Mouse (Mus musculus): ENCODE measurements at regions not wholly inside any gene's neighbourhood (a gene's known extent, or its start where the extent isn't known, plus 50 kb on each side); places are given as distances from the start of the nearest gene placed in this dataset.

DNA sequence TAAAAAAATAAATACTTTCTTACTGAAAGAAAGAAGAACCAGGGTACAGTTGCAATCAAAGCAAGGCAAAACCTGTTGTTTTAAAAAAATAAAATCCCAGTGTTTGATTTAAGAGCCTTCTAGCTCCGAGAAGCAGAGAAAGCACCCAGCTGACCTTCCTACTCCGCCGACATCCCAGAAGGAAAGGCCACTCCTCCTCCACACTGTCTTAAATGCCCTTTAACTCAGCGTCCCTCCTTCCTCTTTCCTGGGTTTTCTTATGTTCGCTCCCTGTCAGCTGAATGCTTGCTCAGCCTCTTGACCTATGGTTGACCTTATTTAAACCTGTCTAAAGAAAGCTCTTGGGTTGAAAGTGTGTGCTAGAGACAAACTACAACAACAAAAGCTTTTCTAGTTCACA is 79.1 kb downstream of the Sptssa start:
- Histone ChIP-seq H3K4me1 (ENCODE audit: control insufficient read depth, insufficient read depth, low read length) (no peaks in the 10 kb centered on the region), H3K4me3 (replicated peaks; ENCODE audit: low read length) (no peak overlapping the region), H3K9ac (ENCODE audit: low read depth, low read length, severe bottlenecking) (no peak overlapping the region), H3K4me2 (replicated peaks; ENCODE audit: low read depth, low read length, severe bottlenecking) (no peak overlapping the region), H3K9me3 (ENCODE audit: control insufficient read depth, low read length) (no peaks in the 10 kb centered on the region), H3K27ac (replicated peaks; ENCODE audit: low read depth, low read length) (no peak overlapping the region), H3K36me3 (ENCODE audit: control insufficient read depth, insufficient read depth, low read length) (no peaks in the 10 kb centered on the region), H3K27me3 (ENCODE audit: control insufficient read depth, insufficient read depth, low read length) (no peaks in the 10 kb centered on the region)
- no peak for TF ChIP-seq POLR2A (IDR thresholded peaks at IDR 0.05; ENCODE audit: borderline replicate concordance, extremely low read depth, insufficient read depth, insufficient read length)
- DNase-seq (ENCODE audit: low spot score), result no peak
- WGBS, result 26% methylated on average over 5 of the region's 5 CpGs
- no peak for ATAC-seq (ENCODE audit: low FRiP score, low read depth)

DNA sequence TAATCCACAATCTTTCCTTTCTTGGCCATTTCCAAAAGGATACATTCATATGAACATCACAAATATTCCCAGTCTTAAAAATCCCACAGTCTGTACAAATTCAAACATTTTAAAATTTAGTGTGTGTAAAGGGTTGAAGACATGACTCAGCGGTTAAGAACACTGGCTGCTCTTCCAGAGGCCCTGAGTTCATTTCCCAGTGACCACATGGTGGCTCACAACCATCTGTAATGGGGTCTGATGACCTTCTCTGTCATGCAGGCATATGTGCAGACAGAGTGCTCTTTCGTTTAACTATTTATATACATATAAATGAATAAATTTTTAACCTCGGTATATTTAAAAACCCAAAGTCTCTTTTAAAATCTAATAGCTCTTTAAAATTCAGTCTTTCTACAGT is 79.6 kb downstream of the Sptssa start:
- H3K4me2 ChIP-seq (replicated peaks; ENCODE audit: low read depth, low read length, severe bottlenecking), result no peak overlapping the region
- H3K9me3 ChIP-seq (ENCODE audit: control insufficient read depth, low read length), result no peaks in the 10 kb centered on the region
- no peak for TF ChIP-seq POLR2A (IDR thresholded peaks at IDR 0.05; ENCODE audit: borderline replicate concordance, extremely low read depth, insufficient read depth, insufficient read length)
- H3K27ac ChIP-seq (replicated peaks; ENCODE audit: low read depth, low read length), result no peak overlapping the region
- H3K4me1 ChIP-seq (ENCODE audit: control insufficient read depth, insufficient read depth, low read length), result no peaks in the 10 kb centered on the region
- H3K4me3 ChIP-seq (replicated peaks; ENCODE audit: low read length), result no peak overlapping the region
- H3K27me3 ChIP-seq (ENCODE audit: control insufficient read depth, insufficient read depth, low read length), result no peaks in the 10 kb centered on the region
- H3K9ac ChIP-seq (ENCODE audit: low read depth, low read length, severe bottlenecking), result no peak overlapping the region
- DNase-seq (ENCODE audit: low spot score), result no peak
- H3K36me3 ChIP-seq (ENCODE audit: control insufficient read depth, insufficient read depth, low read length), result no peaks in the 10 kb centered on the region
- no peak for ATAC-seq (ENCODE audit: low FRiP score, low read depth)
- 68% methylated on average over 3 of the region's 3 CpGs for WGBS

- no peak for ATAC-seq (ENCODE audit: low FRiP score, low read depth)
- no peaks in the 10 kb centered on the region for H3K27me3 ChIP-seq (ENCODE audit: control insufficient read depth, insufficient read depth, low read length)
Measured at GRCm38 (mm10) chr12:54572866-54573265, 83.5 kb downstream of the Sptssa start.

GRCm38 (mm10) chr12:54568078-54568931 is 88.1 kb downstream of the Sptssa start:
- Histone ChIP-seq H3K4me3 (replicated peaks; ENCODE audit: low read length) (no peak overlapping the region), H3K27me3 (ENCODE audit: control insufficient read depth, insufficient read depth, low read length) (no peaks in the 10 kb centered on the region), H3K4me1 (ENCODE audit: control insufficient read depth, insufficient read depth, low read length) (no peaks in the 10 kb centered on the region), H3K4me2 (replicated peaks; ENCODE audit: low read depth, low read length, severe bottlenecking) (no peak overlapping the region), H3K9me3 (ENCODE audit: control insufficient read depth, low read length) (no peaks in the 10 kb centered on the region), H3K27ac (replicated peaks; ENCODE audit: low read depth, low read length) (no peak overlapping the region), H3K9ac (ENCODE audit: low read depth, low read length, severe bottlenecking) (no peak overlapping the region), H3K36me3 (ENCODE audit: control insufficient read depth, insufficient read depth, low read length) (no peaks in the 10 kb centered on the region)
- 80% methylated on average over 6 of the region's 6 CpGs for WGBS
- no peak for TF ChIP-seq POLR2A (IDR thresholded peaks at IDR 0.05; ENCODE audit: borderline replicate concordance, extremely low read depth, insufficient read depth, insufficient read length)
- DNase-seq (ENCODE audit: low spot score) (no peak), ATAC-seq (ENCODE audit: low FRiP score, low read depth) (no peak)

More at GRCm38 (mm10) chr12:54572866-54573265, 83.5 kb downstream of the Sptssa start:
- no peak overlapping the region for H3K9ac ChIP-seq (ENCODE audit: low read depth, low read length, severe bottlenecking)
- no peak for DNase-seq (ENCODE audit: low spot score)
- H3K4me1 ChIP-seq (ENCODE audit: control insufficient read depth, insufficient read depth, low read length), result no peaks in the 10 kb centered on the region
- WGBS, result 91% methylated on average over 8 of the region's 8 CpGs
- no peak overlapping the region for H3K4me3 ChIP-seq (replicated peaks; ENCODE audit: low read length)
- no peaks in the 10 kb centered on the region for H3K9me3 ChIP-seq (ENCODE audit: control insufficient read depth, low read length)
- no peak overlapping the region for H3K27ac ChIP-seq (replicated peaks; ENCODE audit: low read depth, low read length)
- TF ChIP-seq POLR2A (IDR thresholded peaks at IDR 0.05; ENCODE audit: borderline replicate concordance, extremely low read depth, insufficient read depth, insufficient read length), result no peak
- no peaks in the 10 kb centered on the region for H3K36me3 ChIP-seq (ENCODE audit: control insufficient read depth, insufficient read depth, low read length)
- H3K4me2 ChIP-seq (replicated peaks; ENCODE audit: low read depth, low read length, severe bottlenecking), result no peak overlapping the region

GRCm38 (mm10) chr12:54567426-54567790 is 89.0 kb downstream of the Sptssa start:
- TF ChIP-seq POLR2A (IDR thresholded peaks at IDR 0.05; ENCODE audit: borderline replicate concordance, extremely low read depth, insufficient read depth, insufficient read length), result no peak
- Histone ChIP-seq H3K27ac (replicated peaks; ENCODE audit: low read depth, low read length) (no peak overlapping the region), H3K9me3 (ENCODE audit: control insufficient read depth, low read length) (no peaks in the 10 kb centered on the region), H3K4me2 (replicated peaks; ENCODE audit: low read depth, low read length, severe bottlenecking) (no peak overlapping the region), H3K36me3 (ENCODE audit: control insufficient read depth, insufficient read depth, low read length) (no peaks in the 10 kb centered on the region), H3K27me3 (ENCODE audit: control insufficient read depth, insufficient read depth, low read length) (no peaks in the 10 kb centered on the region), H3K4me1 (ENCODE audit: control insufficient read depth, insufficient read depth, low read length) (no peaks in the 10 kb centered on the region), H3K9ac (ENCODE audit: low read depth, low read length, severe bottlenecking) (no peak overlapping the region), H3K4me3 (replicated peaks; ENCODE audit: low read length) (no peak overlapping the region)
- 87% methylated on average over 3 of the region's 3 CpGs for WGBS
- DNase-seq (ENCODE audit: low spot score) (no peak), ATAC-seq (ENCODE audit: low FRiP score, low read depth) (no peak)

Data from limb, embryonic 14.5 days (tissue).